Mouse (Mus musculus) G1E (cell line): ENCODE data around the gene Lrrc42. TPM values are rescaled to one million over a fixed set of nuclear protein-coding genes. Genes with fewer than 3 reads are reported as not detected.

Source experiments
- ATAC-seq: 2 replicates; pipeline ENCODE4 v1.8.0; 2016; ENCODE audit warnings: mild to moderate bottlenecking; ENCODE audit not compliant: insufficient number of reproducible peaks, poor library complexity, low FRiP score, severe bottlenecking; ENCODE audit errors: extremely low read depth
- DNase-seq: peaks from one replicate; pipeline ENCODE4 v3.0.0; 2012; ENCODE audit warnings: low spot score
- H3K27me3 ChIP-seq: 2 replicates; pipeline ENCODE4 v1.6.1; 2012; ENCODE audit warnings: mild to moderate bottlenecking, low read length, inconsistent platforms; ENCODE audit not compliant: insufficient read depth
- H3K36me3 ChIP-seq: replicated peaks from 2 replicates; pipeline ENCODE3; 2012; ENCODE audit warnings: mild to moderate bottlenecking, inconsistent platforms
- H3K4me1 ChIP-seq: 2 replicates; pipeline ENCODE4 v1.6.1; 2012; ENCODE audit warnings: low read depth, low read length, inconsistent platforms, mixed read lengths; ENCODE audit not compliant: insufficient read depth
- H3K4me3 ChIP-seq: 2 replicates; pipeline ENCODE4 v1.5.1; 2012; ENCODE audit warnings: low read depth, mild to moderate bottlenecking, inconsistent platforms, low read length, moderate library complexity, mixed read lengths
- H3K9me3 ChIP-seq: replicated peaks from 2 replicates; pipeline ENCODE4 v1.6.1; 2012; ENCODE audit warnings: inconsistent platforms
- CTCF ChIP-seq: IDR thresholded peaks from 2 replicates; pipeline ENCODE4 v1.5.1; 2012; ENCODE audit warnings: low read depth, low read length, inconsistent platforms, mixed read lengths
- GATA1 ChIP-seq: IDR thresholded peaks from 2 replicates; pipeline ENCODE4 v1.6.1; 2012; ENCODE audit warnings: borderline replicate concordance, low read length, inconsistent platforms, mixed read lengths
- GATA2 ChIP-seq: IDR thresholded peaks from 2 replicates; pipeline ENCODE4 v1.6.1; 2012; ENCODE audit warnings: low read depth, low read length, inconsistent platforms, borderline replicate concordance
- POLR2AphosphoS5 ChIP-seq: IDR thresholded peaks from 2 replicates; pipeline ENCODE4 v1.6.1; 2012; ENCODE audit warnings: low read depth, low read length, inconsistent platforms; ENCODE audit not compliant: insufficient replicate concordance
- TAL1 ChIP-seq: conservative IDR thresholded peaks from 2 replicates; pipeline ENCODE4 v1.6.1; 2012; ENCODE audit warnings: low read depth, low read length, inconsistent platforms, mixed read lengths
- polyA plus RNA-seq: library from polyadenylated mRNA; stranded (reverse); fragments of >175 nt; gene quantifications from 2 replicates; pipeline ENCODE4 v1.2.3, GENCODE M21; 2012
- total RNA-seq, 2 experiments: library from RNA; stranded (forward) in 1 of 2; stranded (reverse) in 1 of 2; fragments of 200-1000 nt in 1 of 2; fragments of >200 nt in 1 of 2; fragmentation: Nextera tagmentation in 1 of 2; gene quantifications; 2 replicates each; pipeline ENCODE4 v1.2.3; 2014 to 2017

Gene Lrrc42
- total and polyA plus RNA-seq, 3 experiments, result 13.1 to 23.9 (median 13.9) TPM

- Histone ChIP-seq H3K36me3 (peaks cover 6% of the 10 kb centered on the region), H3K27me3 (peaks cover 12% of the 10 kb centered on the region), H3K9me3 (no peaks in the 10 kb centered on the region), H3K4me3 (no peak overlapping the region), H3K4me1 (peaks cover 12% of the 10 kb centered on the region)
- no peak for ATAC-seq
- DNase-seq, result no peak
- TF ChIP-seq GATA2, result no peak
- TF ChIP-seq POLR2AphosphoS5, result no peak
- TF ChIP-seq TAL1, result no peak
- TF ChIP-seq GATA1, result no peak
- TF ChIP-seq CTCF, result no peak
Measured at GRCm38 (mm10) chr4:107285446-107286200, 32.3 kb upstream of the Lrrc42 start.

GRCm38 (mm10) chr4:107280843-107281475, 27.6 kb upstream of the Lrrc42 start:
- Histone ChIP-seq H3K9me3 (no peaks in the 10 kb centered on the region), H3K36me3 (peaks cover 19% of the 10 kb centered on the region), H3K27me3 (no peaks in the 10 kb centered on the region; the same call in 1 of the 2 replicates), H3K4me1 (peaks cover 15% of the 10 kb centered on the region), H3K4me3 (no peak overlapping the region)
- no peak for DNase-seq
- TF ChIP-seq POLR2AphosphoS5, result no peak
- TF ChIP-seq CTCF, result no peak
- TF ChIP-seq GATA1, result no peak
- no peak for TF ChIP-seq GATA2
- no peak for TF ChIP-seq TAL1
- no peak for ATAC-seq

- Histone ChIP-seq H3K4me1 (peaks cover 15% of the 10 kb centered on the region), H3K36me3 (peaks cover 33% of the 10 kb centered on the region), H3K4me3 (no peak overlapping the region), H3K9me3 (no peaks in the 10 kb centered on the region), H3K27me3 (no peaks in the 10 kb centered on the region)
- ATAC-seq (no peak), DNase-seq (no peak)
- TF ChIP-seq POLR2AphosphoS5 (no peak), CTCF (no peak), GATA1 (no peak), GATA2 (no peak), TAL1 (no peak)
Measured at GRCm38 (mm10) chr4:107278188-107278707, 24.9 kb upstream of the Lrrc42 start.

- Histone ChIP-seq H3K9me3 (no peaks in the 10 kb centered on the region), H3K4me3 (no peak overlapping the region), H3K4me1 (peaks cover 6% of the 10 kb centered on the region), H3K36me3 (peaks cover 35% of the 10 kb centered on the region), H3K27me3 (no peaks in the 10 kb centered on the region)
- ATAC-seq (no peak), DNase-seq (no peak)
- TF ChIP-seq TAL1 (no peak), GATA1 (no peak), CTCF (no peak), POLR2AphosphoS5 (no peak), GATA2 (no peak)
Measured at GRCm38 (mm10) chr4:107274511-107274910, 21.2 kb upstream of the Lrrc42 start.

- peaks cover 35% of the 10 kb centered on the region for H3K36me3 ChIP-seq
- no peak overlapping the region for H3K4me3 ChIP-seq
- no peaks in the 10 kb centered on the region for H3K9me3 ChIP-seq
- H3K4me1 ChIP-seq, result peaks cover 6% of the 10 kb centered on the region
- ATAC-seq, result no peak
- DNase-seq, result no peak
- H3K27me3 ChIP-seq, result no peaks in the 10 kb centered on the region
- TF ChIP-seq CTCF (no peak), POLR2AphosphoS5 (no peak), GATA1 (no peak), GATA2 (no peak), TAL1 (no peak)
Measured at GRCm38 (mm10) chr4:107273683-107274082, 20.4 kb upstream of the Lrrc42 start.

GRCm38 (mm10) chr4:107260001-107260400, 6.7 kb upstream of the Lrrc42 start:
- no peak for DNase-seq
- ATAC-seq, result no peak
- TF ChIP-seq CTCF (no peak), GATA2 (no peak), POLR2AphosphoS5 (no peak), TAL1 (no peak), GATA1 (no peak)

GRCm38 (mm10) chr4:107254414-107254813, 1.1 kb upstream of the Lrrc42 start:
- H3K4me3 ChIP-seq, result peak overlapping the region; percentile 85
- no peaks in the 10 kb centered on the region for H3K27me3 ChIP-seq
- no peaks in the 10 kb centered on the region for H3K9me3 ChIP-seq
- TF ChIP-seq POLR2AphosphoS5 (no peak), TAL1 (no peak), CTCF (no peak), GATA1 (no peak), GATA2 (no peak)
- peaks cover 42% of the 10 kb centered on the region for H3K4me1 ChIP-seq
- ATAC-seq, result no peak
- peaks cover 1% of the 10 kb centered on the region for H3K36me3 ChIP-seq
- DNase-seq, result no peak

More at GRCm38 (mm10) chr4:107260001-107260400, 6.7 kb upstream of the Lrrc42 start:
- Histone ChIP-seq H3K27me3 (no peaks in the 10 kb centered on the region), H3K9me3 (peaks cover 2% of the 10 kb centered on the region), H3K4me1 (peaks cover 12% of the 10 kb centered on the region), H3K4me3 (no peak overlapping the region), H3K36me3 (peaks cover 6% of the 10 kb centered on the region)
